Mouse (Mus musculus): Measurements from ENCODE around the gene Kng1. TPM values are rescaled to one million over a fixed set of nuclear protein-coding genes. Genes with fewer than 3 reads are reported as not detected.
"Not testable (repeated sequence)": the region's sequence is repeated elsewhere in the genome, so short reads cannot be mapped to it uniquely, and the experiment has no call there.

Gene Kng1
- total and polyA plus RNA-seq, 3 experiments: not detected

- H3K27ac ChIP-seq (ENCODE audit: insufficient read depth, low read depth); dilution Hi-C loops (cut with MboI; ENCODE audit: extremely low pct_ligation_motif_present, extremely low pct_unique_long_range_greater_than_20kb, low sequenced_read_pairs); DNase-seq (ENCODE audit: extremely low read depth); H3K4me2 ChIP-seq (ENCODE audit: insufficient read depth, low read depth, poor library complexity, severe bottlenecking); in situ Hi-C loops (cut with MboI; ENCODE audit: low pct_ligation_motif_present, low pct_unique_long_range_greater_than_20kb, low sequenced_read_pairs); H3K27me3 ChIP-seq (replicated peaks); H3K9me3 ChIP-seq (replicated peaks; ENCODE audit: low read length); H3K4me3 ChIP-seq (replicated peaks in 1 of 3; ENCODE audit: low read depth in 2 of 3, low read length in 2 of 3, poor library complexity in 1 of 3); H3K36me3 ChIP-seq (replicated peaks in 1 of 2; ENCODE audit: control insufficient read depth in 1 of 2, insufficient read depth in 1 of 2, low read length in 1 of 2); H3K9ac ChIP-seq (ENCODE audit: insufficient read depth, low read depth); H3K79me2 ChIP-seq (replicated peaks; ENCODE audit: control insufficient read depth, extremely low read depth, insufficient read depth, poor library complexity, severe bottlenecking): not testable (repeated sequence)
- H3K4me1 ChIP-seq (ENCODE audit: control insufficient read depth in 1 of 2, insufficient read depth in 2 of 2): peaks cover 3 to 13% of the 10 kb centered on the region in 2 experiments; a peak in 3 of 4 replicates
Observed at GRCm38 (mm10) chr16:23028966-23029600, 28.6 kb upstream of the Kng1 start, which contains the start of gene Kng2. TSS of gene Kng2 (minus strand) at chr16:23029482.

- H3K27ac ChIP-seq (ENCODE audit: insufficient read depth, low read depth): no peak overlapping the region
- no peaks in the 10 kb centered on the region for H3K27me3 ChIP-seq (replicated peaks)
- no peak overlapping the region for H3K4me3 ChIP-seq (replicated peaks in 1 of 3; ENCODE audit: low read depth in 2 of 3, low read length in 2 of 3, poor library complexity in 1 of 3)
- no peaks in the 10 kb centered on the region for H3K79me2 ChIP-seq (replicated peaks; ENCODE audit: control insufficient read depth, extremely low read depth, insufficient read depth, poor library complexity, severe bottlenecking)
- no peaks in the 10 kb centered on the region for H3K36me3 ChIP-seq (replicated peaks in 1 of 2; ENCODE audit: control insufficient read depth in 1 of 2, insufficient read depth in 1 of 2, low read length in 1 of 2)
- peaks cover 2% of the 10 kb centered on the region for H3K9me3 ChIP-seq (replicated peaks; ENCODE audit: low read length)
- TF ChIP-seq SIN3A (IDR thresholded peaks at IDR 0.05; ENCODE audit: low read length): no peak
- no peak for TF ChIP-seq TBP (conservative IDR thresholded peaks at IDR 0.05; ENCODE audit: low read depth, low read length)
- no peak for TF ChIP-seq ELF1 (IDR thresholded peaks at IDR 0.05; ENCODE audit: low read depth, low read length)
- TF ChIP-seq BHLHE40 (IDR thresholded peaks at IDR 0.05; ENCODE audit: low read depth, low read length): no peak
- TF ChIP-seq PAX5 (IDR thresholded peaks at IDR 0.05; ENCODE audit: low read length): no peak
- TF ChIP-seq KAT2A (IDR thresholded peaks at IDR 0.05; ENCODE audit: insufficient replicate concordance, low read length): no peak
- no peak for TF ChIP-seq ZNF384 (IDR thresholded peaks at IDR 0.05; ENCODE audit: low read depth, low read length)
- H3K4me1 ChIP-seq (ENCODE audit: control insufficient read depth in 1 of 2, insufficient read depth in 2 of 2): peaks cover 0 to 5% of the 10 kb centered on the region in 2 experiments; a peak in 1 of 4 replicates
- no peak overlapping the region for H3K4me2 ChIP-seq (ENCODE audit: insufficient read depth, low read depth, poor library complexity, severe bottlenecking)
- DNase-seq (ENCODE audit: extremely low read depth): no peak
- dilution Hi-C loops (cut with MboI; ENCODE audit: extremely low pct_ligation_motif_present, extremely low pct_unique_long_range_greater_than_20kb, low sequenced_read_pairs) (no loop called here), in situ Hi-C loops (cut with MboI; ENCODE audit: low pct_ligation_motif_present, low pct_unique_long_range_greater_than_20kb, low sequenced_read_pairs) (no loop called here)
- no peak overlapping the region for H3K9ac ChIP-seq (ENCODE audit: insufficient read depth, low read depth)
Observed at GRCm38 (mm10) chr16:23030673-23031435, 26.8 kb upstream of the Kng1 start.

GRCm38 (mm10) chr16:23033673-23034072 is 24.0 kb upstream of the Kng1 start:
- Histone ChIP-seq H3K27ac (ENCODE audit: insufficient read depth, low read depth) (no peak overlapping the region), H3K4me3 (replicated peaks in 1 of 3; ENCODE audit: low read depth in 2 of 3, low read length in 2 of 3, poor library complexity in 1 of 3) (no peak overlapping the region), H3K36me3 (replicated peaks in 1 of 2; ENCODE audit: control insufficient read depth in 1 of 2, insufficient read depth in 1 of 2, low read length in 1 of 2) (no peaks in the 10 kb centered on the region), H3K27me3 (replicated peaks) (no peaks in the 10 kb centered on the region), H3K4me1 (ENCODE audit: control insufficient read depth in 1 of 2, insufficient read depth in 2 of 2) (peaks cover 0 to 5% of the 10 kb centered on the region in 2 experiments; a peak in 1 of 4 replicates), H3K4me2 (ENCODE audit: insufficient read depth, low read depth, poor library complexity, severe bottlenecking) (no peak overlapping the region), H3K9me3 (replicated peaks; ENCODE audit: low read length) (peaks cover 2% of the 10 kb centered on the region), H3K9ac (ENCODE audit: insufficient read depth, low read depth) (no peak overlapping the region), H3K79me2 (replicated peaks; ENCODE audit: control insufficient read depth, extremely low read depth, insufficient read depth, poor library complexity, severe bottlenecking) (no peaks in the 10 kb centered on the region)
- in situ Hi-C loops (cut with MboI; ENCODE audit: low pct_ligation_motif_present, low pct_unique_long_range_greater_than_20kb, low sequenced_read_pairs): no loop called here
- no peak for DNase-seq (ENCODE audit: extremely low read depth)
- dilution Hi-C loops (cut with MboI; ENCODE audit: extremely low pct_ligation_motif_present, extremely low pct_unique_long_range_greater_than_20kb, low sequenced_read_pairs): no loop called here
- TF ChIP-seq CHD2 (IDR thresholded peaks at IDR 0.05; ENCODE audit: low read length) (no peak), ZC3H11A (IDR thresholded peaks at IDR 0.05; ENCODE audit: low read depth, low read length) (no peak)

All from CH12.LX (cell line).